Mouse (Mus musculus): ENCODE data around the gene Sft2d2. TPM values are rescaled to one million over a fixed set of nuclear protein-coding genes. Genes with fewer than 3 reads are reported as not detected.

Sft2d2 gene
- total and polyA plus RNA-seq, 3 experiments, result 26.0 to 31.6 (median 27.2) TPM

DNA sequence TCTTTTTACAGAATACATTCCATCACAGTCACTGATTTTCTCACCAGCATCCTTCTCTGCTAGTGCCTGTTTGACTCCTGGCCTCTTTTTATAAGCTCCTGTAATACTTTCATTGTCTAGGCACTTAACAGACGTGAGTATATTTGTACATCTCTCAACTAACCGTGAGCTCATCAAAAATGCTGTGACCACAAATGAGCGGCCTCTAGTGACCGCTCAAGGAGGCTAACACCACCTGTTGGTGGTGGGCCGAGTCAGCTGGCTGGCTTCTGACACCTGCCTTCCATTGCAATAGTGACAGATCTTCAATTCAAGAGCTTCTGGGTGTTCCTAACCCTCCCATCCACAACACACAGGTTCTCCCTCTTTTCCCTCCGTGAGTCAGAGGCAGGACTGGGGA, 10.8 kb downstream of the Sft2d2 start:
- no peak overlapping the region for H3K27ac ChIP-seq (ENCODE audit: insufficient read depth, low read depth)
- DNase-seq (ENCODE audit: extremely low read depth), result no peak
- no peak overlapping the region for H3K4me2 ChIP-seq (ENCODE audit: insufficient read depth, low read depth, poor library complexity, severe bottlenecking)
- H3K9me3 ChIP-seq (replicated peaks; ENCODE audit: low read length), result no peaks in the 10 kb centered on the region
- H3K4me3 ChIP-seq (replicated peaks in 1 of 3; ENCODE audit: low read depth in 2 of 3, low read length in 2 of 3, poor library complexity in 1 of 3), result no peak overlapping the region
- TF ChIP-seq CTCF (conservative IDR thresholded peaks at IDR 0.05 in 1 of 2, IDR thresholded peaks at IDR 0.05 in 1 of 2; ENCODE audit: low read depth in 2 of 2, low read length in 2 of 2) (peak in 1 of 2 experiments; percentile 11; a peak in 1 of 4 replicates), POLR2A (IDR thresholded peaks at IDR 0.05; ENCODE audit: low read depth, low read length) (no peak)
- in situ Hi-C loops (cut with MboI; ENCODE audit: low pct_ligation_motif_present, low pct_unique_long_range_greater_than_20kb, low sequenced_read_pairs) (no loop called here), dilution Hi-C loops (cut with MboI; ENCODE audit: extremely low pct_ligation_motif_present, extremely low pct_unique_long_range_greater_than_20kb, low sequenced_read_pairs) (no loop called here)
- H3K9ac ChIP-seq (ENCODE audit: insufficient read depth, low read depth), result no peak overlapping the region
- no peaks in the 10 kb centered on the region for H3K27me3 ChIP-seq (replicated peaks)
- H3K4me1 ChIP-seq (ENCODE audit: control insufficient read depth in 1 of 2, insufficient read depth in 2 of 2), result peaks cover 11 to 57% of the 10 kb centered on the region in 2 experiments
- H3K36me3 ChIP-seq (replicated peaks in 1 of 2; ENCODE audit: control insufficient read depth in 1 of 2, insufficient read depth in 1 of 2, low read length in 1 of 2), result peaks cover 82 to 96% of the 10 kb centered on the region in 2 experiments
- H3K79me2 ChIP-seq (replicated peaks; ENCODE audit: control insufficient read depth, extremely low read depth, insufficient read depth, poor library complexity, severe bottlenecking), result peaks cover under 1% of the 10 kb centered on the region; the same call in 1 of the 2 replicates

DNA sequence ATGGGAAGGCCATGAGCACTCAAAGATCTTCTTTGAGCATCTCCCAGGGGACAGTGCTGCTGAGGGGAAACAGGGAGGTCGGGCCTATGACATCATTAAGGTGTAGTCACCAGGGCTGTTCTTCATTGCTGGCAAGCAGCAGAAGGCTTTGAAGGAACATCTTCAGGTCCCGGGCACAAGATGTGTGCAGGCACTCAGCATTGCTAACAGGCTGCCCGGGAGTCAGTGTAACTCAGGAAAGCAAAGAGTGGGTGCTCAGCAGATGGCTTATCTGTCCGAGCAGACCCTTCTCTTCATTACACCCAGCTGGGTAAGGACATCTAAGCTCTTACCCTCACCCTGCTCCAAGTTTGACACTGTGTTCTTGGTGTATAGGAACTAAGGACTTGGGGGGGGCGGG, 14.9 kb downstream of the Sft2d2 start:
- in situ Hi-C loops (cut with MboI; ENCODE audit: low pct_ligation_motif_present, low pct_unique_long_range_greater_than_20kb, low sequenced_read_pairs), result no loop called here
- TF ChIP-seq CHD2 (IDR thresholded peaks at IDR 0.05; ENCODE audit: low read length) (no peak), NELFE (IDR thresholded peaks at IDR 0.05; ENCODE audit: low read depth, low read length) (no peak), UBTF (IDR thresholded peaks at IDR 0.05; ENCODE audit: low read depth, low read length) (no peak), SMC3 (IDR thresholded peaks at IDR 0.05; ENCODE audit: low read depth, low read length) (no peak), SIN3A (IDR thresholded peaks at IDR 0.05; ENCODE audit: low read length) (no peak), CTCF (conservative IDR thresholded peaks at IDR 0.05 in 1 of 2, IDR thresholded peaks at IDR 0.05 in 1 of 2; ENCODE audit: low read depth in 2 of 2, low read length in 2 of 2) (no peak), MAX (IDR thresholded peaks at IDR 0.05; ENCODE audit: low read length) (no peak)
- Histone ChIP-seq H3K4me3 (replicated peaks in 1 of 3; ENCODE audit: low read depth in 2 of 3, low read length in 2 of 3, poor library complexity in 1 of 3) (no peak overlapping the region), H3K27ac (ENCODE audit: insufficient read depth, low read depth) (no peak overlapping the region), H3K36me3 (replicated peaks in 1 of 2; ENCODE audit: control insufficient read depth in 1 of 2, insufficient read depth in 1 of 2, low read length in 1 of 2) (peaks cover 70 to 90% of the 10 kb centered on the region in 2 experiments), H3K4me1 (ENCODE audit: control insufficient read depth in 1 of 2, insufficient read depth in 2 of 2) (peaks cover 0 to 28% of the 10 kb centered on the region in 2 experiments; a peak in 3 of 4 replicates), H3K79me2 (replicated peaks; ENCODE audit: control insufficient read depth, extremely low read depth, insufficient read depth, poor library complexity, severe bottlenecking) (no peaks in the 10 kb centered on the region), H3K27me3 (replicated peaks) (no peaks in the 10 kb centered on the region), H3K4me2 (ENCODE audit: insufficient read depth, low read depth, poor library complexity, severe bottlenecking) (no peak overlapping the region), H3K9me3 (replicated peaks; ENCODE audit: low read length) (no peaks in the 10 kb centered on the region), H3K9ac (ENCODE audit: insufficient read depth, low read depth) (no peak overlapping the region)
- no peak for DNase-seq (ENCODE audit: extremely low read depth)
- dilution Hi-C loops (cut with MboI; ENCODE audit: extremely low pct_ligation_motif_present, extremely low pct_unique_long_range_greater_than_20kb, low sequenced_read_pairs), result no loop called here

DNA sequence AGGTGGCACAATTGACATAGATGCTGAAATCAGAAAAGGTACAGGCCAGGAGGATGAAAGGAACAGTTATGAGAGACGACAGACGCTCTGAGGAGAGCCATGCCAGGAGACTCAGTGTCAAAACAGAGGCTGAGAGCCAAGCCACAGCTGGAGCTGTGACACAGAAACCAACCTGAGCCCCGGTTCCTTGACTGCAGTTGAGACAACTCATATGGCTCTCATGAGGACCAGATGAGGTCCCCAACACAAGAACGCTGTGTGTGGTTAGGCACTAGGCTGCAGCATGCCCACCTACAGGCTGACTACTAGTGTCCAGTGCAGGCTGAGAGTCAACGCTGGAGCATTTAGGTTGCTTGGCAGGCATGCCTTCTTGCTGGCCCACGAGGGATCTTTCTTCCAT, 16.2 kb downstream of the Sft2d2 start:
- H3K9ac ChIP-seq (ENCODE audit: insufficient read depth, low read depth), result no peak overlapping the region
- H3K36me3 ChIP-seq (replicated peaks in 1 of 2; ENCODE audit: control insufficient read depth in 1 of 2, insufficient read depth in 1 of 2, low read length in 1 of 2), result peaks cover 58 to 78% of the 10 kb centered on the region in 2 experiments
- no peak for TF ChIP-seq JUND (conservative IDR thresholded peaks at IDR 0.05; ENCODE audit: low read depth, low read length)
- no peak for TF ChIP-seq ELF1 (IDR thresholded peaks at IDR 0.05; ENCODE audit: low read depth, low read length)
- no peak for TF ChIP-seq POLR2AphosphoS2 (IDR thresholded peaks at IDR 0.05; ENCODE audit: low read depth, low read length)
- no peak for TF ChIP-seq USF1 (IDR thresholded peaks at IDR 0.05; ENCODE audit: low read depth, low read length)
- TF ChIP-seq CHD2 (IDR thresholded peaks at IDR 0.05; ENCODE audit: low read length), result no peak
- TF ChIP-seq TBP (conservative IDR thresholded peaks at IDR 0.05; ENCODE audit: low read depth, low read length), result no peak
- dilution Hi-C loops (cut with MboI; ENCODE audit: extremely low pct_ligation_motif_present, extremely low pct_unique_long_range_greater_than_20kb, low sequenced_read_pairs), result no loop called here
- no peaks in the 10 kb centered on the region for H3K9me3 ChIP-seq (replicated peaks; ENCODE audit: low read length)
- DNase-seq (ENCODE audit: extremely low read depth), result no peak
- H3K27me3 ChIP-seq (replicated peaks), result no peaks in the 10 kb centered on the region
- peaks cover 4 to 24% of the 10 kb centered on the region in 2 experiments; a peak in 3 of 4 replicates for H3K4me1 ChIP-seq (ENCODE audit: control insufficient read depth in 1 of 2, insufficient read depth in 2 of 2)
- in situ Hi-C loops (cut with MboI; ENCODE audit: low pct_ligation_motif_present, low pct_unique_long_range_greater_than_20kb, low sequenced_read_pairs), result no loop called here
- no peaks in the 10 kb centered on the region for H3K79me2 ChIP-seq (replicated peaks; ENCODE audit: control insufficient read depth, extremely low read depth, insufficient read depth, poor library complexity, severe bottlenecking)
- H3K4me3 ChIP-seq (replicated peaks in 1 of 3; ENCODE audit: low read depth in 2 of 3, low read length in 2 of 3, poor library complexity in 1 of 3), result no peak overlapping the region
- H3K27ac ChIP-seq (ENCODE audit: insufficient read depth, low read depth), result no peak overlapping the region
- no peak overlapping the region for H3K4me2 ChIP-seq (ENCODE audit: insufficient read depth, low read depth, poor library complexity, severe bottlenecking)
